Mouse (Mus musculus): ENCODE results near the gene Enho. TPM values are rescaled to one million over a fixed set of nuclear protein-coding genes. Genes with fewer than 3 reads are reported as not detected.

The Enho gene
- polyA plus RNA-seq, 1 experiment from 2014 or later, result 6.3 TPM

- Histone ChIP-seq H3K4me1 (ENCODE audit: control insufficient read depth in 2 of 2, insufficient read depth in 2 of 2, low read length in 2 of 2) (peaks cover 24 to 42% of the 10 kb centered on the region in 2 experiments), H3K27me3 (ENCODE audit: control insufficient read depth, insufficient read depth, low read length) (peaks cover 8% of the 10 kb centered on the region), H3K27ac (replicated peaks in 1 of 2; ENCODE audit: control insufficient read depth in 1 of 2, insufficient read depth in 1 of 2, low read depth in 2 of 2, low read length in 2 of 2) (no peak overlapping the region), H3K36me3 (ENCODE audit: control insufficient read depth, insufficient read depth, low read length) (no peaks in the 10 kb centered on the region), H3K4me3 (ENCODE audit: control insufficient read depth in 1 of 2, insufficient read depth in 1 of 2, low read depth in 1 of 2, low read length in 2 of 2) (no peak overlapping the region), H3K9me3 (ENCODE audit: control insufficient read depth, low read length) (no peaks in the 10 kb centered on the region), H3K9ac (ENCODE audit: low read length) (no peak overlapping the region), H3K4me2 (ENCODE audit: low read length) (no peak overlapping the region)
- 61% methylated on average over 10 of the region's 10 CpGs for WGBS
- ATAC-seq (ENCODE audit: insufficient number of reproducible peaks, insufficient read depth, low FRiP score, low read depth), result no peak
Observed at GRCm38 (mm10) chr4:41681947-41682346, 41.8 kb upstream of the Enho start.

- no peaks in the 10 kb centered on the region for H3K36me3 ChIP-seq (ENCODE audit: control insufficient read depth, insufficient read depth, low read length)
- peaks cover 8% of the 10 kb centered on the region for H3K27me3 ChIP-seq (ENCODE audit: control insufficient read depth, insufficient read depth, low read length)
- H3K9ac ChIP-seq (ENCODE audit: low read length), result no peak overlapping the region
- H3K4me3 ChIP-seq (ENCODE audit: control insufficient read depth in 1 of 2, insufficient read depth in 1 of 2, low read depth in 1 of 2, low read length in 2 of 2), result no peak overlapping the region
- H3K27ac ChIP-seq (replicated peaks in 1 of 2; ENCODE audit: control insufficient read depth in 1 of 2, insufficient read depth in 1 of 2, low read depth in 2 of 2, low read length in 2 of 2), result no peak overlapping the region
- no peak for ATAC-seq (ENCODE audit: insufficient number of reproducible peaks, insufficient read depth, low FRiP score, low read depth)
- WGBS, result 71% methylated on average over 4 of the region's 4 CpGs
- H3K4me1 ChIP-seq (ENCODE audit: control insufficient read depth in 2 of 2, insufficient read depth in 2 of 2, low read length in 2 of 2), result peaks cover 31 to 49% of the 10 kb centered on the region in 2 experiments
- H3K9me3 ChIP-seq (ENCODE audit: control insufficient read depth, low read length), result no peaks in the 10 kb centered on the region
- H3K4me2 ChIP-seq (ENCODE audit: low read length), result no peak overlapping the region
Observed at GRCm38 (mm10) chr4:41681176-41681575, 41.1 kb upstream of the Enho start.

DNA sequence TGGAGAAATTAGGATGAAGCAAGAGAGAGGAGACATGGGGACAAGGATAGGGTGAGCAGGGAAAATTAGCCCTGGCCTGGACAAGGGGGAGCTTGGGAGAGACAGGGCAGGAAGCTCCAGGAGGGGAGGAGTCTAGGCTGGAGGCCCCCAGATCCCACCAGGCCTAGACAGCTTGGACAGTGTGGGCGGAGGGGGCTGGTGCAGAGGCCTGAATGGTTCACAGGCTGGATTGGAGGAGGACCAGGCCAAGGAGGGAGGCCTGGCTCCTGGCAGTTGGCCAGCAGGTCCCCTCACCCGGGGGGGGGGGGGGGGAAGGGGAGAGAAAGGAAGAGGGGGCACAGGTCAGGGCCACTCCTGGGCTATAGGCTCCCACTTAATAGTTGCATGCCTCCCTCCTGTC lies 39.2 kb upstream of the Enho start:
- Histone ChIP-seq H3K4me2 (ENCODE audit: low read length) (no peak overlapping the region), H3K9me3 (ENCODE audit: control insufficient read depth, low read length) (no peaks in the 10 kb centered on the region), H3K4me1 (ENCODE audit: control insufficient read depth in 2 of 2, insufficient read depth in 2 of 2, low read length in 2 of 2) (peaks cover 33 to 55% of the 10 kb centered on the region in 2 experiments), H3K27me3 (ENCODE audit: control insufficient read depth, insufficient read depth, low read length) (peaks cover 8% of the 10 kb centered on the region), H3K4me3 (ENCODE audit: control insufficient read depth in 1 of 2, insufficient read depth in 1 of 2, low read depth in 1 of 2, low read length in 2 of 2) (no peak overlapping the region), H3K36me3 (ENCODE audit: control insufficient read depth, insufficient read depth, low read length) (no peaks in the 10 kb centered on the region), H3K9ac (ENCODE audit: low read length) (peak overlapping the region; percentile 25; the same call in 1 of the 2 replicates), H3K27ac (replicated peaks in 1 of 2; ENCODE audit: control insufficient read depth in 1 of 2, insufficient read depth in 1 of 2, low read depth in 2 of 2, low read length in 2 of 2) (no peak overlapping the region)
- peak; percentile 36; the same call in 1 of the 2 replicates for ATAC-seq (ENCODE audit: insufficient number of reproducible peaks, insufficient read depth, low FRiP score, low read depth)
- WGBS, result 67% methylated on average over 1 of the region's 2 CpGs

GRCm38 (mm10) chr4:41678863-41679262 lies 38.7 kb upstream of the Enho start:
- H3K9ac ChIP-seq (ENCODE audit: low read length), result 0 out of 2 replicates have a peak overlapping the region, but pooled peaks have one; percentile 25
- no peaks in the 10 kb centered on the region for H3K36me3 ChIP-seq (ENCODE audit: control insufficient read depth, insufficient read depth, low read length)
- no peak overlapping the region; a peak in 1 of 4 replicates for H3K27ac ChIP-seq (replicated peaks in 1 of 2; ENCODE audit: control insufficient read depth in 1 of 2, insufficient read depth in 1 of 2, low read depth in 2 of 2, low read length in 2 of 2)
- no peak overlapping the region for H3K4me3 ChIP-seq (ENCODE audit: control insufficient read depth in 1 of 2, insufficient read depth in 1 of 2, low read depth in 1 of 2, low read length in 2 of 2)
- H3K27me3 ChIP-seq (ENCODE audit: control insufficient read depth, insufficient read depth, low read length), result peaks cover 9% of the 10 kb centered on the region
- no peak for ATAC-seq (ENCODE audit: insufficient number of reproducible peaks, insufficient read depth, low FRiP score, low read depth)
- WGBS, result 42% methylated on average over 6 of the region's 6 CpGs
- H3K4me2 ChIP-seq (ENCODE audit: low read length), result no peak overlapping the region
- peaks cover 33 to 55% of the 10 kb centered on the region in 2 experiments for H3K4me1 ChIP-seq (ENCODE audit: control insufficient read depth in 2 of 2, insufficient read depth in 2 of 2, low read length in 2 of 2)
- H3K9me3 ChIP-seq (ENCODE audit: control insufficient read depth, low read length), result no peaks in the 10 kb centered on the region

- Histone ChIP-seq H3K27me3 (ENCODE audit: control insufficient read depth, insufficient read depth, low read length) (peaks cover 11% of the 10 kb centered on the region), H3K4me1 (ENCODE audit: control insufficient read depth in 2 of 2, insufficient read depth in 2 of 2, low read length in 2 of 2) (peaks cover 43 to 55% of the 10 kb centered on the region in 2 experiments), H3K9ac (ENCODE audit: low read length) (0 out of 2 replicates have a peak overlapping the region, but pooled peaks have one; percentile 8), H3K9me3 (ENCODE audit: control insufficient read depth, low read length) (no peaks in the 10 kb centered on the region), H3K27ac (replicated peaks in 1 of 2; ENCODE audit: control insufficient read depth in 1 of 2, insufficient read depth in 1 of 2, low read depth in 2 of 2, low read length in 2 of 2) (peak overlapping the region; percentile 2 to 50; a peak in 3 of 4 replicates), H3K4me2 (ENCODE audit: low read length) (no peak overlapping the region), H3K36me3 (ENCODE audit: control insufficient read depth, insufficient read depth, low read length) (no peaks in the 10 kb centered on the region), H3K4me3 (ENCODE audit: control insufficient read depth in 1 of 2, insufficient read depth in 1 of 2, low read depth in 1 of 2, low read length in 2 of 2) (no peak overlapping the region)
- 42% methylated on average over 13 of the region's 13 CpGs for WGBS
- peak; percentile 67 for ATAC-seq (ENCODE audit: insufficient number of reproducible peaks, insufficient read depth, low FRiP score, low read depth)
Observed at GRCm38 (mm10) chr4:41677006-41677629, 37.0 kb upstream of the Enho start.

DNA sequence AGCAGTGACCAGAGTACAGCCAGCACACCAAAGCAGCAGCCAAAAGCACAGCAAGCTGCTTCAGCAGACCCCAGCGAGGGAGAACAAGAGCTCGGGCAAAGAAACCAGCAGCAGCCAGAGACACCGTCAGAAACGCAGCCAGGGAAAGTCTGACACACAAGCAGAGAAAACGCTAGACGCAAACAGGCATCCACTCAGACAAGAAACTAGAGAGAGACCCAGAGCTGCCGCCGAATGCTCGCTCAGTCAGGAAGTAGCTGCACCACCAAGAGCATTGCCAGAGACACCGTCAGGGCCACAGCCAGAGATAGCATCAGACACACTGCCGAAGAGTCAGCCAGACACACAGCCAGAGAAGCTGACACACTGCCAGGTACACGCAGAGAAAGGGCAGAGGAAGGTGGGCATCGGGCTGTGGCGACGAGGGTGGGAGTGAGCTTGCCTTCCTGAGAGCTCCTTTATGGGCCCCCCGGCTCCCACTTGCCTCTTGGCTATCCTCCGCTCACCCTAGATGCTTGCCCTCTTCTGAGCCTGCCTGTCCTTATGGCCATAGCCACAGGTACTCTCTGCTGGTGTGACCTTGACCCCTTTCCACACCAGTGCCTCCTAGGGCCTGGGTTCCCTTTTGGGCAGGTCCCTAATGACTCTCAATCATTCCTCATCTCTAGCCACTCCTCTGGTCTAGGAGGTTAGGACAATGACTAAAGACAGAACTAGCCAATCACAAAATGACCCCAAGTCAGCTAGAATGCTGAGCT lies 36.3 kb upstream of the Enho start:
- peaks cover 43 to 61% of the 10 kb centered on the region in 2 experiments for H3K4me1 ChIP-seq (ENCODE audit: control insufficient read depth in 2 of 2, insufficient read depth in 2 of 2, low read length in 2 of 2)
- peak overlapping the region; percentile 47 for H3K9ac ChIP-seq (ENCODE audit: low read length)
- peak overlapping the region in 1 of 2 experiments; percentile 34; a peak in 3 of 4 replicates for H3K27ac ChIP-seq (replicated peaks in 1 of 2; ENCODE audit: control insufficient read depth in 1 of 2, insufficient read depth in 1 of 2, low read depth in 2 of 2, low read length in 2 of 2)
- H3K4me2 ChIP-seq (ENCODE audit: low read length), result peak overlapping the region; percentile 7; the same call in 1 of the 2 replicates
- WGBS, result 37% methylated on average over 17 of the region's 17 CpGs
- no peaks in the 10 kb centered on the region for H3K36me3 ChIP-seq (ENCODE audit: control insufficient read depth, insufficient read depth, low read length)
- no peak overlapping the region for H3K4me3 ChIP-seq (ENCODE audit: control insufficient read depth in 1 of 2, insufficient read depth in 1 of 2, low read depth in 1 of 2, low read length in 2 of 2)
- ATAC-seq (ENCODE audit: insufficient number of reproducible peaks, insufficient read depth, low FRiP score, low read depth), result no peak
- peaks cover 13% of the 10 kb centered on the region for H3K27me3 ChIP-seq (ENCODE audit: control insufficient read depth, insufficient read depth, low read length)
- H3K9me3 ChIP-seq (ENCODE audit: control insufficient read depth, low read length), result no peaks in the 10 kb centered on the region

DNA sequence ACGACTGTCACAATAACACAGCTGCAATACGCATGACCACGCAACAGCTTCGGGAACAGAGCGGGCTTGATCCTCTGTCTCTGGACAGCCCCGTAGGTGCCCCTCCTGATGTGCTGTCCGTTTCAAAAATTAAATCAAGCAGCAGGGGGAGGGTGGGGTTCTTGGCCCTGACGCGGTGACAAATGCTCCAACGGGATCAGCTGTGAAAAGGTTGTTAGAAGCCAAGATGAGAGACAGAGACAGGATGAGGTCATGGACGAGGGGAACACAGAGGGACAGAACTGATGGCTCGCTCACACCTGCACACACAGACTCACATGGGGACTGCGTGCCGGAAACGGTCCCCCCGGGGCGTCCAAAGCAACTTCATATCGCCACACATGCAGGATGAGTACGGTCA lies 33.1 kb upstream of the Enho start:
- no peak overlapping the region for H3K4me3 ChIP-seq (ENCODE audit: control insufficient read depth in 1 of 2, insufficient read depth in 1 of 2, low read depth in 1 of 2, low read length in 2 of 2)
- H3K27me3 ChIP-seq (ENCODE audit: control insufficient read depth, insufficient read depth, low read length), result peaks cover 13% of the 10 kb centered on the region; the same call in 1 of the 2 replicates
- H3K27ac ChIP-seq (replicated peaks in 1 of 2; ENCODE audit: control insufficient read depth in 1 of 2, insufficient read depth in 1 of 2, low read depth in 2 of 2, low read length in 2 of 2), result no peak overlapping the region
- ATAC-seq (ENCODE audit: insufficient number of reproducible peaks, insufficient read depth, low FRiP score, low read depth), result no peak
- H3K9ac ChIP-seq (ENCODE audit: low read length), result no peak overlapping the region
- no peaks in the 10 kb centered on the region for H3K9me3 ChIP-seq (ENCODE audit: control insufficient read depth, low read length)
- WGBS, result 62% methylated on average over 19 of the region's 19 CpGs
- H3K4me1 ChIP-seq (ENCODE audit: control insufficient read depth in 2 of 2, insufficient read depth in 2 of 2, low read length in 2 of 2), result peaks cover 29 to 38% of the 10 kb centered on the region in 2 experiments
- H3K4me2 ChIP-seq (ENCODE audit: low read length), result no peak overlapping the region
- H3K36me3 ChIP-seq (ENCODE audit: control insufficient read depth, insufficient read depth, low read length), result no peaks in the 10 kb centered on the region
